Mouse (Mus musculus): ENCODE measurements around the gene Gdf15. TPM values are rescaled to one million over a fixed set of nuclear protein-coding genes. Genes with fewer than 3 reads are reported as not detected.

Gdf15 gene
- total RNA-seq, 1 experiment from 2014 or later, result 0.19 TPM

DNA sequence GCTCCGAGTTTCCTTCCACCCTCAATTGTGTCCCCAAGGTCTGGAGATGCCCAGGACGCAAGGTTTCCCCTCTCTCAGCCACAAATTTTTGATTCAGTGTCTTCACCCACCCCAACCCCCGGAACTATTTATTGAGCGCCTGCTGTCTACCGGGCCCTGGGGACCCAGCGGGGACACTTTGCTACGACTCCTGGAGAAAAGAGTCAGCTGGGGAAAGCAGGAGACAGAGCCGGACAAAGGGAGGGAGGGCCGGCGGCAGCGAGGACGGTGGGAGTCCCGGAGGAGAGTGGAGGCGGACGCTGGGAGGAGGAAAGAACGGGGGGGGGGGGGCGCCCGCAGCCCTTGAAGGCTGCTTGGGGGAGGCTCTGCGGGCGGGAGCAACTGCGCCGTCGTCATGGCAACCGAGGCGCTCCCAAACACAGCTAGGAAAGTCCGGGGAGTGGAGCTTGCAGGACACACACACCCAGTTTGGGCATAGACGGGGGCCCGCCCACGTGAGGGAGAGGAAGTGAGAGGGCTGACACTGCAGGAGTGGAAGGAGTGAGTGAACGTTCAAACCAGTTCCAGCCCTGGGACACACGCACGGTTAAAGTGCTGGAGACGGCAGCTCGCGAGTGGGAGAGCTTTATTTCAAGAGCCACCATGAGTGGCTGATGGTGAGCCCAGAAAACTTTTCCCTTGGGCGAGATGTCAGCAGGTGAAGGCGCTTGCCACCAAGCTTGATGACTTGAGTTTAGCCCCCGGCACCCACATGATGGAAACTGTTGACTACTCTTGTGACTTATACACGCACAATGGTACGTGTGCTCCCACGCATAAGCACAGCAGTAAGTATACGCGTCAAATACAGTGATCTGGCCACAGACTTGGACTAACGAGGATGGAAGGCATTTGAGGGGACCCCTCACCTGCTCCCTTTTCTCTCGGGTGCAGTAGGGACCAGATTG lies 22.1 kb downstream of the Gdf15 start:
- ATAC-seq (replicated peaks; ENCODE audit: insufficient number of reproducible peaks, low FRiP score, low TSS enrichment, poor library complexity, severe bottlenecking), result peak; percentile 71

- peak; percentile 11; the same call in 1 of the 2 replicates for ATAC-seq (replicated peaks; ENCODE audit: insufficient number of reproducible peaks, low FRiP score, low TSS enrichment, poor library complexity, severe bottlenecking)
Measured at GRCm38 (mm10) chr8:70609368-70609848, 22.8 kb downstream of the Gdf15 start.

DNA sequence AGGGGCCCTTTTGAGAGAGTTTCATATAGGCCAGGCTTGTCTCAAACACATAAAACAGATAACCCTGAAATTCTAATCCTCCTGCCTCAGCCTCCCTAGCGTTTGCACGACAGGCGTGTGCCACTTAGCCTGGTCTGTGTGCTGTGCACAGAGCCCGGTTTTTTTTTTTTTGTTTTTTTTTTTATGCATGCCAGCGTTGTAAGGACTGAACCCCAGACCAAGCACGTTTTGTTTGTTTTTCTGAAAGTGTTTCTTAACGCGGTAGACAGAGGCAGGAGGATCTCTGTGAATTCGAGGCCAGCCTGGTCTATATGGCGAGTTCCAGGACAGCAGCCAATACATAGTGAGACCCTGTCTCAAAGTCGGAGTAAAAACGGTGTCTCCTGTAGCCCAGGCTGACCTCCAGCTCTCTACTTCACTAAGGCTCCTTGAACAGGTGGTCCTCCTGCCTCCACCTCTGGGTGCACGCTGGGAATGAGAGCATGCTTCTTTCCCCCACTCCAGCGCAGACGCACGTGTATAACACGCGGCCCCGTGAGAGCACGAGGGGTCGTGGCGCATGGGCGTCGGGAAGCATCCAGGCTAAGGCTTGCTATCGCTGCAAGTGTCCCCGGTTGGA lies 23.4 kb downstream of the Gdf15 start, which contains the start of gene Ssbp4:
TSS of gene Ssbp4 (minus strand) at position 124 of the 619 bp plus-strand sequence.
- no peak for ATAC-seq (replicated peaks; ENCODE audit: insufficient number of reproducible peaks, low FRiP score, low TSS enrichment, poor library complexity, severe bottlenecking)

DNA sequence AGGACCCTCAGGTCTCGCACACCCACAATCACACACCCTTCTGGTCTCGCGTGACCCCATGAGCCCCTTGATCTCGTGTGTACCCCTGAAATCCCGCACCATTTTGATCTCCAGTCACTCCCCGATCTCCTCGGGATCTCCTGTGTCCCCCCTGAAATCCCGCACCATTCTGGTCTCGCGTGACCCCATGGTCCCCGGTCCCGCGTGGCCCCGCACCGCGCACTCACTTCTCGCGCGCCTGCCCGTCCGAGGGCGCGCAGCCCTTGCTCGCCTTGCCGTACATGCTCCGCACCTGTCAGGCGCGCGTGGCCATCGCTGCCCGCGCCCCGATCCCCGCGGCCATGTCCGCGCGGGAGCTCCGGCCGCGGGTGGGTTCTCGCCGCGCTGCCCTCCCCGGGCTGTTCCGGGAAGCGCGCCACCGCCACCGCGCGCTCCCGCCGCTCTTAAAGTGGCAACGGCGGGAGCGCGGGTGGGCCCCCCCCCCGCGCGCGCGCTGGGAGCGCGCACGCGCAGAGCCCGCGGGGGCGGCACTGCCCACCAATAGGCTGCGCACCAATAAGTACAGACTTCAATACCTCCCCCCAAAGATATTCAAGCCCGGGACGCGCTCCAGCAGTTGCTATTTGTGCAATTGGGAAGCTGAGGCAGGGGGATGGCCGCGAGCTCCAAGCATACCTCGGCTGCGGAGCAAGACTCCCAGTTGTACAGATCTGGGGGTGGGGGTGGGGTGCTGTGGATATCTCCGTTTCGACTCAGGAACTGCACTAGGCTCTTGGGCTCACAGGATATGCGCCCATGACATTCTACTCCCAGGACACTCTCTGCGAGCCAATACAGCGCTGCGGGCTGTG lies 24.1 kb downstream of the Gdf15 start:
- no peak for ATAC-seq (replicated peaks; ENCODE audit: insufficient number of reproducible peaks, low FRiP score, low TSS enrichment, poor library complexity, severe bottlenecking)

DNA sequence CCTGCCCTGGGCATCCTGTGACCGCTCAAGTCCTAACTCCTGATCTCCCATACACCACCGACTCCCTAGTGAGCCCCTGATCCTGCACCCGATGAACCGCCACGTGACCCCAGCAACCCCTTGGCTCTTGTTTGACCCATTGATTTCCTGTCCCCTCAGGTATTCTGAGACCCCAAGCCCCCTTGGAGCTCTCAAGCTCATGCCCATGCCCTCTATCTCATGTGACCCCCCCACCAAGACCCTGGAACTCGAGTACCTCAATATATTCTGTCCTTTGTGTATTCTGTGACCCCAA lies 24.7 kb downstream of the Gdf15 start:
- no peak for ATAC-seq (replicated peaks; ENCODE audit: insufficient number of reproducible peaks, low FRiP score, low TSS enrichment, poor library complexity, severe bottlenecking)

DNA sequence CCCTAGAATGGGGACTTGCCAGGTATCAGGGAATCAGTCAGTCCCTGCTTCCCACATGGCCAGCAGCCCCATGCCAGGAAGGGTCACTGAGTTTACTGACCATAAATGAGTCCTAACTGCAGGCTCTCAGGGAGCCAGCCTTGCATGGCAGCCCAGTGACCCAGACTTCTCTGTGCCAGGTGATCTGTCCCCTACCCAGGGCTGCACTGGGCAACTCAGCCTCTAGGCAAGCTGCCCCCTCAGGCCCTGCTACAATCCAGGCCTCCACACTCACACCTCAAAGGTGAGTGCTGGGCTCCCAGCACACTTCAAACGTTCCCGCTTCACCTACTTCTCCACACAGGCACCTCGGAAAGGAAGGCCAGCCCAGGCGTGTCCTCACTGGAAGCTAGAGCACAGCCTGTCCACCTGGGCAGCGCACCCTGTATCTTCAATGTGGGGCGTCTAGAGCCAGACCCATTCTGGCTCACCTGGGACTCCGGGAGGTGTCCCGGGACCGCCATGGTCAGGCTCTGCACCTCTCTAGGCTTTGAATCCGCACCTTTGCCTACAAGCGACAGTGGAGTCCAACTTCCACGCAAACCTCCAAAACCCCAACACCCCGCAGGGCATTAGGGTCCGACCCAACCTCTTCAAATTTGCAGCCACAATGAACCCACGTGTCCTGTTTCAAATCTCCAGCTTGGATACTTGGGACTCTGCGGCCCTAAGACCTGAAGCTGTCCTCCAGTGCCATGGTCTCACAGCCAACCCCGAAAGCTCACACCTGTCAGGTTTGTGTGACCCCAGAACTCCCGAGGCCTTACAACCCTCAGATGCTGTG lies 25.3 kb downstream of the Gdf15 start:
- no peak for ATAC-seq (replicated peaks; ENCODE audit: insufficient number of reproducible peaks, low FRiP score, low TSS enrichment, poor library complexity, severe bottlenecking)

GRCm38 (mm10) chr8:70605871-70606779 lies 26.1 kb downstream of the Gdf15 start:
- ATAC-seq (replicated peaks; ENCODE audit: insufficient number of reproducible peaks, low FRiP score, low TSS enrichment, poor library complexity, severe bottlenecking), result no peak

GRCm38 (mm10) chr8:70604558-70604957 lies 27.7 kb downstream of the Gdf15 start:
- no peak for ATAC-seq (replicated peaks; ENCODE audit: insufficient number of reproducible peaks, low FRiP score, low TSS enrichment, poor library complexity, severe bottlenecking)

- no peak for ATAC-seq (replicated peaks; ENCODE audit: insufficient number of reproducible peaks, low FRiP score, low TSS enrichment, poor library complexity, severe bottlenecking)
Measured at GRCm38 (mm10) chr8:70602139-70602811, 30.0 kb downstream of the Gdf15 start.

DNA sequence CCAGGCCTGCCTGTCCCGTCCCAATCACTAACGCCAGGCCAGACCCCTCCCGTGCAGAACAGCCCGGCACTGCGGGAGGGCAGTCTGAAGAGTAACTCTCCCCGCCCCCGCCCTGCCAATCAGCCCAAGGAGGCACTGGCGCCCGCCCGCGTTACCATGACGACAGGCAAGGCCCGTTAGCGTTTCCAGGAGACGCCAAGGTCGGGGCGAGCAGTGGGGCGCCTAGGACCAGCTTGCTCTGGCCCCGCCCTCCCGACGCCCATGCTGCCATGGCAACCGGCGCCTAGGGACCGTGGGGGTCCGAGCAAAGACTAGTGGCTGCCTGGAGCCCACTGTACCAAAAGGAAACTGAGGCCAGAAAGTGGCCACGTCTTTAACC lies 31.0 kb downstream of the Gdf15 start:
- ATAC-seq (replicated peaks; ENCODE audit: insufficient number of reproducible peaks, low FRiP score, low TSS enrichment, poor library complexity, severe bottlenecking), result peak; percentile 41; the same call in 1 of the 2 replicates

DNA sequence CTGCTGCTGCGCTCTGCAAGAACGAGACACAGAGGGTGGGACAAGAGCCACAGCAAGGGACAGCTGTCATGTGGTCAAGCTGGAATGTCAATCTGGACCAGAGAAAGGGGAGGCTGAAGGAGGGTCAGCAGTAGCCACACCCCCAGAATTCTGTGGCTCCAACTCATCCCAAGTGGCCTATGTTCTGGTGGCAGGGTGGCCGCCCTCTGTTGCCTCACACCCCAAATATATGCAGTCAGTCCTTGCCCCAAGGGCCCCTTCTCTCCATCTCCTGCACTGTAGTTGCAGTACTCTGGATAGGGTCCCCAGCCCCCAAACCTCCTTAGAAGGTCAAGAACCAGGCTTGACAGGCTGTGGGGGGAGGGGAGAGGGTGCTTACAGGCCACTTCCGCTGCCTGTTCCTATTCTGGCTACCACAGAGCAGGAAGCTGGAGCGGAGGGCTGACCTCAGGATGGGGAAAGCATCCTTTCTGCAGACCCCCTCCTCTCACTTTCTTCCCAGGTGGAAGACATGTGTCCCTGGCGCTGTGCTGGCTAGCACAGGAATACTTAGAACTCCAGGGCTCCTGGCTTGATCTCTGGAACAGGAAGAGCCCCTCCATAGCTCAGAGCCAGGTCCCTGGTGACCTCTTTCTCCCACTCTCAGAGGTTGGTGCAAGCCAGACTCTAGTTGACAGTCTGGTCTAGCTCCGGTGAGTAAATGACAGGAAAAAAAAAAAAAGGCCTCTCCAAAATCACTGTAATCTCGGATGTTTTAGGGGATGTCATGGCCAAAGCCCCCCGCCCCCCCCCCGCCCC lies 31.6 kb downstream of the Gdf15 start:
- no peak for ATAC-seq (replicated peaks; ENCODE audit: insufficient number of reproducible peaks, low FRiP score, low TSS enrichment, poor library complexity, severe bottlenecking)

GRCm38 (mm10) chr8:70599507-70600290 lies 32.6 kb downstream of the Gdf15 start:
- no peak for ATAC-seq (replicated peaks; ENCODE audit: insufficient number of reproducible peaks, low FRiP score, low TSS enrichment, poor library complexity, severe bottlenecking)

- ATAC-seq (replicated peaks; ENCODE audit: insufficient number of reproducible peaks, low FRiP score, low TSS enrichment, poor library complexity, severe bottlenecking), result no peak
Measured at GRCm38 (mm10) chr8:70598722-70599121, 33.5 kb downstream of the Gdf15 start.

- no peak for ATAC-seq (replicated peaks; ENCODE audit: insufficient number of reproducible peaks, low FRiP score, low TSS enrichment, poor library complexity, severe bottlenecking)
Measured at GRCm38 (mm10) chr8:70598283-70598682, 34.0 kb downstream of the Gdf15 start.
